Mouse (Mus musculus): ENCODE results near the gene Cep128.
"Not testable (repeated sequence)": the region's sequence is repeated elsewhere in the genome, so short reads cannot be mapped to it uniquely, and the experiment has no call there.

Gene Cep128

GRCm38 (mm10) chr12:91384281-91385017, at the start of gene Cep128, which contains the start of gene Tshr:
TSS of gene Cep128 (minus strand) at chr12:91384409.
TSS of gene Tshr (plus strand) at chr12:91384563.
- in situ Hi-C loops (cut with MboI, MseI) = no loop called here

- in situ Hi-C loops (cut with MboI, MseI) = no loop called here
Observed at GRCm38 (mm10) chr12:91427129-91427528, 42.9 kb upstream of the Cep128 start.

- in situ Hi-C loops (cut with MboI, MseI) = no loop called here
Observed at GRCm38 (mm10) chr12:91426499-91426898, 42.3 kb upstream of the Cep128 start.

GRCm38 (mm10) chr12:91423125-91423820, 39.1 kb upstream of the Cep128 start:
- in situ Hi-C loops (cut with MboI, MseI) = no loop called here

GRCm38 (mm10) chr12:91421272-91421671, 37.1 kb upstream of the Cep128 start:
- in situ Hi-C loops (cut with MboI, MseI) = no loop called here

- in situ Hi-C loops (cut with MboI, MseI) = no loop called here
Observed at GRCm38 (mm10) chr12:91418791-91419190, 34.6 kb upstream of the Cep128 start.

GRCm38 (mm10) chr12:91416828-91417227, 32.6 kb upstream of the Cep128 start:
- in situ Hi-C loops (cut with MboI, MseI) = no loop called here

GRCm38 (mm10) chr12:91415112-91415511, 30.9 kb upstream of the Cep128 start:
- in situ Hi-C loops (cut with MboI, MseI) = no loop called here

- in situ Hi-C loops (cut with MboI, MseI) = loop anchor here (5.0 kb wide), 1 partner anchor 380 kb away; no protein-coding TSS in a partner anchor
Observed at GRCm38 (mm10) chr12:91412461-91413182, 28.4 kb upstream of the Cep128 start.

GRCm38 (mm10) chr12:91410306-91410705, 26.1 kb upstream of the Cep128 start:
- in situ Hi-C loops (cut with MboI, MseI) = loop anchor here (5.0 kb wide), 1 partner anchor 382 kb away; no protein-coding TSS in a partner anchor

- in situ Hi-C loops (cut with MboI, MseI) = no loop called here
Observed at GRCm38 (mm10) chr12:91401049-91401352, 16.8 kb upstream of the Cep128 start.

GRCm38 (mm10) chr12:91400232-91401048, 16.2 kb upstream of the Cep128 start:
- in situ Hi-C loops (cut with MboI, MseI) = no loop called here

- in situ Hi-C loops (cut with MboI, MseI) = no loop called here
Observed at GRCm38 (mm10) chr12:91383516-91384264, 519 bp downstream of the Cep128 start.

- in situ Hi-C loops (cut with MboI, MseI) = no loop called here
Observed at GRCm38 (mm10) chr12:91369173-91369572, 15.0 kb downstream of the Cep128 start.

GRCm38 (mm10) chr12:91353783-91354182, 30.4 kb downstream of the Cep128 start:
- in situ Hi-C loops (cut with MboI, MseI) = no loop called here

GRCm38 (mm10) chr12:91338656-91339055, 45.6 kb downstream of the Cep128 start:
- in situ Hi-C loops (cut with MboI, MseI) = not testable (repeated sequence)

- in situ Hi-C loops (cut with MboI, MseI) = no loop called here
Observed at GRCm38 (mm10) chr12:91327527-91327926, 56.7 kb downstream of the Cep128 start.

- in situ Hi-C loops (cut with MboI, MseI) = no loop called here
Observed at GRCm38 (mm10) chr12:91326104-91326503, 58.1 kb downstream of the Cep128 start.

- in situ Hi-C loops (cut with MboI, MseI) = loop anchor here (5.0 to 25.0 kb wide), 3 partner anchors 583 to 1828 kb away; no protein-coding TSS in a partner anchor
Observed at GRCm38 (mm10) chr12:91315026-91315425, 69.2 kb downstream of the Cep128 start.

- in situ Hi-C loops (cut with MboI, MseI) = loop anchor here (10.0 to 25.0 kb wide), 2 partner anchors 749 to 1827 kb away; no protein-coding TSS in a partner anchor
Observed at GRCm38 (mm10) chr12:91313974-91314587, 70.1 kb downstream of the Cep128 start.
